Mouse (Mus musculus) hindbrain, embryonic 15.5 days (tissue): Measurements from ENCODE around the gene Cnih3. TPM values are rescaled to one million over a fixed set of nuclear protein-coding genes. Genes with fewer than 3 reads are reported as not detected.

Source experiments
- ATAC-seq: fragments of 200-750 bp; cut with Nextera tagmentation; 2 replicates; pipeline ENCODE4 v1.8.0; 2017; ENCODE audit warnings: low read depth, moderate number of reproducible peaks, moderate TSS enrichment; ENCODE audit not compliant: low FRiP score
- H3K27ac ChIP-seq: fragments of 300-500 bp; sonication (generic); replicated peaks from 2 replicates; pipeline ENCODE4 v1.5.1; 2015; ENCODE audit warnings: mild to moderate bottlenecking, inconsistent platforms
- H3K27me3 ChIP-seq: fragments of 300-500 bp; sonication (generic); 2 replicates; pipeline ENCODE4 v1.6.1; 2015; ENCODE audit warnings: control low read depth, inconsistent platforms
- H3K36me3 ChIP-seq: fragments of 300-500 bp; sonication (generic); 2 replicates; pipeline ENCODE4 v1.6.1; 2015; ENCODE audit warnings: control low read depth, inconsistent platforms
- H3K4me1 ChIP-seq: fragments of 300-500 bp; sonication (generic); replicated peaks from 2 replicates; pipeline ENCODE4 v1.6.1; 2015; ENCODE audit warnings: control low read depth, inconsistent platforms
- H3K4me2 ChIP-seq: fragments of 300-500 bp; sonication (generic); 2 replicates; pipeline ENCODE4 v1.6.1; 2015; ENCODE audit warnings: moderate library complexity, mild to moderate bottlenecking, inconsistent platforms
- H3K4me3 ChIP-seq: fragments of 300-500 bp; sonication (generic); 2 replicates; pipeline ENCODE4 v1.5.1; 2015; ENCODE audit warnings: mild to moderate bottlenecking, inconsistent platforms
- H3K9ac ChIP-seq: fragments of 300-500 bp; sonication (generic); 2 replicates; pipeline ENCODE4 v1.6.1; 2015; ENCODE audit warnings: inconsistent platforms
- H3K9me3 ChIP-seq: fragments of 300-500 bp; sonication (generic); 2 replicates; pipeline ENCODE4 v1.6.1; 2016; ENCODE audit warnings: control low read depth, inconsistent platforms
- whole genome bisulfite sequencing: fragments of 180-500 bp; shearing (Covaris S2); methylation state at CpG from one replicate; pipeline ENCODE4 v1.1.7; 2015; 5-methylcytosine and 5-hydroxymethylcytosine counted together
- polyA plus RNA-seq: library from polyadenylated mRNA; unstranded; fragments of >200 nt; fragmentation: Nextera tagmentation; extraction: Ambion mirVana; gene quantifications from 2 replicates; pipeline ENCODE4 v1.2.1, GENCODE M21; 2015

Cnih3 gene
- polyA plus RNA-seq, 1 experiment from 2014 or later, result 14.1 TPM

DNA sequence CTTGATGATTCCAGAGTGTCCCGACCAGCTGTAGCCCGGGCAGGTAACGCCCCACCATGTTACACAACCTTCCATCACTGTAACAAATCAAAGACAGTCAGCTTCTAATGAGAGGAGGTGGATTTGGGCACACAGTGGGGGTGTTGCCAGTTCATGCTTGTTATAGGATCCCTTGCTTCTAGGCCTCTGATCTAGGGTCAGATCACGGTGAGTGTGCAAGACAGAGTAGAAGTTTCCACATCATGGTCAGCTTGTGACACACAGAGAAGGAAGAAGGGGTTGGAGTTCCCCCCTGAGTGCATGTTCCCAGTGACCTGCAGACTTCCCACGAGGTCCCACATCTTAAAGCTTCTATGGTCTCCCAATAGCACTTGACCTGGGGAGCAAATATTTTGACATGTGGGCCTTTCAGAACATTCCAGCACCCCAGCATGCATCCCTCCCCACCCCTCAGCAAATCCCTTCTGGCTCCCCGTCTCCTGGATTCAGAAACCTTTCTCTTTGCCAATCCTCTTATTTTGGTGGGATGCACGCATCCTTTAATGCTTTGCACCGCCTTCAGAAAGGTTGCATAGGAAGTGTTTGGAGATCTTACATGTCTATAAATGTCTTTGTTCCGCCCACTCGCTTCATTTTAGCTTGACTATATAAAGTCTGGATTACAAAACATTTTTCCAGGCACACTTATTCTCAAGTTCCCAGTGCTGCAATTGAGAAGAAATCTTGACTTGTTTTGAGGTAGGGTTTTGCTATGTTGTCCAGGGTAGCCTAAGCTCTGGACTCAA lies 24.6 kb upstream of the Cnih3 start:
- no peak for ATAC-seq
- H3K4me1 ChIP-seq, result no peaks in the 10 kb centered on the region
- no peaks in the 10 kb centered on the region for H3K36me3 ChIP-seq
- H3K4me3 ChIP-seq, result no peak overlapping the region
- no peak overlapping the region for H3K27ac ChIP-seq
- no peak overlapping the region for H3K4me2 ChIP-seq
- no peaks in the 10 kb centered on the region for H3K27me3 ChIP-seq
- H3K9ac ChIP-seq, result no peak overlapping the region
- WGBS, result 89% methylated on average over 10 of the region's 10 CpGs
- H3K9me3 ChIP-seq, result no peaks in the 10 kb centered on the region

DNA sequence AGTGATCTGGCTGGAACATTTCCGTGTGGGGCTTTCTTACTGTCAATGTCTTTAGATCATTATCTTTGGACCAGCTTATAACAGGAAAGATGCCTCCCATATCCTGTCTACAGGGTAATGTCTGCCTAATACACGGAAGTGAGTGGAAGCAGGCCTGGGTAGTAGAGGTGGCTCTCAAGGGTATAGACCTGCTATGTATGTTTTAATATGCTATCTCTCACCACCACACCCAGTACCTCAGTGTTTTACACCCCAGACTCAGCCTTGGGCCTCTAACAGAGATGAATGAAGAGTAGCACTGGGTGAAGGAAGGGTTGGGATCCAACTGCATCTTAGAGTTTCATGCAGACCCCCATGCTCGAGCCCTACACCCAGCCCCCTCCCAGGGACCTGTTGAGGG lies 23.3 kb upstream of the Cnih3 start:
- Histone ChIP-seq H3K4me3 (no peak overlapping the region), H3K27me3 (no peaks in the 10 kb centered on the region), H3K27ac (no peak overlapping the region), H3K36me3 (no peaks in the 10 kb centered on the region), H3K9me3 (no peaks in the 10 kb centered on the region), H3K4me1 (no peaks in the 10 kb centered on the region), H3K9ac (no peak overlapping the region), H3K4me2 (no peak overlapping the region)
- 82% methylated on average over 3 of the region's 3 CpGs for whole genome bisulfite sequencing
- ATAC-seq, result no peak

DNA sequence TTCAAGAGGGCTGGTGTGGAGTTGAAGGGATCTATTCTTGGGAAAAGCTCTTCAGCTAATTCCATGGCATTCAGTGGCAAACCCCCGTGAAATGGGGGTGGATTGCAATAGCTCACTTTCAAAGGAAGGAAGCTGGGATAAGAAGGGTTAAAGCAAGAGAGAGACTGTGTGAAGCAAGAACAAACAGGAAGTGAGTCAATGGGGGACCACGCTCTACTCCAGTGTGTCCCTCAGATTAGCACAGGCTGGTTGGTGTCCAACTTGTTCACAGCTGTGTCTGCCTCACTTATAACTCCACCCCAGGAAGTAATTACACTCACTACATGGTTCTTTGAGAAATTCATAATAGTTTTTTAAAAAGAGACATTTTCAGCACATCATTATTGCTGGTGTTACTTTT lies 19.8 kb upstream of the Cnih3 start:
- no peaks in the 10 kb centered on the region for H3K4me1 ChIP-seq
- H3K9ac ChIP-seq, result no peak overlapping the region
- no peak overlapping the region for H3K27ac ChIP-seq
- no peaks in the 10 kb centered on the region for H3K36me3 ChIP-seq
- no peak for ATAC-seq
- no peak overlapping the region for H3K4me2 ChIP-seq
- H3K27me3 ChIP-seq, result no peaks in the 10 kb centered on the region
- H3K4me3 ChIP-seq, result no peak overlapping the region
- H3K9me3 ChIP-seq, result no peaks in the 10 kb centered on the region
- 58% methylated on average over 2 of the region's 2 CpGs for WGBS

DNA sequence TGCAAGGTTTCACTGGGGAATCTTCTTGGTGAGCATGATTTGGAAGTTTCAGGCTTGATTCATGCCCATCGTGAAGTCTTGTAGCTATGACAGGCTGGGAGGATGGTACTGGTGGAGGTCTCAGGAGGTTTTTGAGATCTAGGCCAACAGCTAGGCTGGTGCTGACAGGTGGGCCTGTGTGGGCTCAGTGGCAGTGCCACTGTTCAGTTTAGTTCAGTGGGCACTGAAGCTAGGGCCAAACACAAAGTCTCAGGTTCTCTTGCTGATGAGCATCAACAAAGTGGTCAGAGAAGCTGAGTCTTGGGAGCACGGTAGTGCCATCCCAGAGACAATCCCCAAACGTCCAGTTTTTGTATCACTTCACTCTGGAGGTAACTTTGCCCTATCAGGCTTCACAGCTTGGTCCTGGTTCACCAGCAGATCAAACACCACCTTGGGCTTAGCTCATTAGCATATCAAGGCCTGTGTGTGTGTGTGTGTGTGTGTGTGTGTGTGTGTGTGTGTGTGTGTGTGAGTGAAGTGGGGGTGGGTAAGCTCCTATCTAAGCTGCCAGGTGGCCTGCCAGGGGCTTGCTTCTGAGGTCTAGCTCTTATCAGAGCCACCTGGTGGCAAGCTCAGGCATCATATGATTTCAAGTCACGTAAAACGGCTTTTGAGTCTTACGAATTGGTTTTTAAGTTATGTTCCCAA lies 18.0 kb upstream of the Cnih3 start:
- no peak for ATAC-seq
- H3K36me3 ChIP-seq, result no peaks in the 10 kb centered on the region
- H3K27ac ChIP-seq, result no peak overlapping the region
- H3K9ac ChIP-seq, result no peak overlapping the region
- H3K27me3 ChIP-seq, result no peaks in the 10 kb centered on the region
- WGBS, result 89% methylated on average over 6 of the region's 6 CpGs
- no peak overlapping the region for H3K4me2 ChIP-seq
- H3K4me1 ChIP-seq, result no peaks in the 10 kb centered on the region
- H3K4me3 ChIP-seq, result no peak overlapping the region
- H3K9me3 ChIP-seq, result no peaks in the 10 kb centered on the region

DNA sequence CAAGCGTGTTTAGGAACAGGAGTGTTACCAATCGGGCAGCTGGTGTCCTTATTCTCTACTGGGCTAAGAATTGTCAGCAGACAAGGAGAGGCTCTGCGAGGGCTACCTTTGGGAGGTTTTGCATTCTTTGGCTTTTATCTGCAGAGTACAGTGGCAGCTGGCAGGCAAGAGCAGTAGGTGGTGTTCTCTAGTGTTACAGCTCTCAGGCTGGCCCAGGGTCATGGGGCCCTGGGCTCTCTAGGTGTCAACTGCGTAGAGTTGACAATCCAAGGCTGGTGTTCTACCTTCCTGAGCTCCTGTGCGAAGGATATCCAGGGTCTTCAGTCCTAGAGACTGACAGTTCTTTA lies 17.4 kb upstream of the Cnih3 start:
- no peaks in the 10 kb centered on the region for H3K36me3 ChIP-seq
- H3K27ac ChIP-seq, result no peak overlapping the region
- H3K4me2 ChIP-seq, result no peak overlapping the region
- 89% methylated on average over 5 of the region's 5 CpGs for WGBS
- H3K4me3 ChIP-seq, result no peak overlapping the region
- no peak overlapping the region for H3K9ac ChIP-seq
- no peaks in the 10 kb centered on the region for H3K27me3 ChIP-seq
- H3K9me3 ChIP-seq, result no peaks in the 10 kb centered on the region
- H3K4me1 ChIP-seq, result no peaks in the 10 kb centered on the region
- no peak for ATAC-seq

DNA sequence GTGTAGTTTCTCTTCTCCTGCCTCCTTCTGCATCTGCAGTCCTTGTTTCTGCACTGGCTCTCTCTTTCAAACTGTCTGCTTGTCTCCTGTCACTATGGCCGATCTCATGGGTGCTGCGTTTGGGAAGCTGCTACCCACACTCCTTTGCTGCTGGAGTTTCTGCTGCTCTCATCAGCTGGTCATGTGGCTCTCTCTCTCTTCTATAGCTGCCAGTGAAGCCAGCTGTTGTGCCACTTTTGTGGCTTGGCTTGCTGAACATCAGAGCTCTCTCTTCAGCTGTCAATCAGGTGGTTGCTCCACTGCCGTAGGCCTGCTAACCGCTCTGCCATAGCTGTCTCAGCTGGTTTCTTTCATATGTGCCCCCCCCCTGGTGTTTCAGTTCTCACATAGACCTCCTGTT lies 17.0 kb upstream of the Cnih3 start:
- ATAC-seq, result no peak
- Histone ChIP-seq H3K27ac (no peak overlapping the region), H3K4me3 (no peak overlapping the region), H3K9me3 (no peaks in the 10 kb centered on the region), H3K27me3 (no peaks in the 10 kb centered on the region), H3K4me2 (no peak overlapping the region), H3K36me3 (no peaks in the 10 kb centered on the region), H3K4me1 (no peaks in the 10 kb centered on the region), H3K9ac (no peak overlapping the region)
- 89% methylated on average over 4 of the region's 4 CpGs for WGBS

DNA sequence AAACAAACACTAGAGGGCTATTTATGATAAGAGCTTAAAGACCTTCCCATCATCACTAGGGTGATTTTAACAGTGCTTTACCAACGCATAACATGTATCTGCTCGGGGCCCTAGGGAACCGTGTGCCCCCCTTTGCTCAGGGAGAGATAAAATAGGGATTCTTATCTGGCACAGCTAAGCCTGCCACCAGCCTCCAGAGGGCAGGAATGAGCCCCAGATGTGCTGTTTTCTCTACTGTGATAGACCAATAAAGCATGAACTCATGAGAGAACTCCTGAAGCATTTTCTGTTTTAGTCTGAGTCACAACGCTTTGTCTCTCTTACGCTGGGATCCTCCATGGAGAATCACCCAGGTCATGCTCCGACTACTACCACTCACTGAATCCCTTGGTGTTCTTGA lies 15.6 kb upstream of the Cnih3 start:
- no peaks in the 10 kb centered on the region for H3K36me3 ChIP-seq
- no peaks in the 10 kb centered on the region for H3K4me1 ChIP-seq
- H3K9me3 ChIP-seq, result no peaks in the 10 kb centered on the region
- ATAC-seq, result no peak
- H3K27me3 ChIP-seq, result no peaks in the 10 kb centered on the region
- WGBS, result 88% methylated on average over 6 of the region's 6 CpGs
- H3K9ac ChIP-seq, result no peak overlapping the region
- H3K4me2 ChIP-seq, result no peak overlapping the region
- H3K27ac ChIP-seq, result no peak overlapping the region
- H3K4me3 ChIP-seq, result no peak overlapping the region

DNA sequence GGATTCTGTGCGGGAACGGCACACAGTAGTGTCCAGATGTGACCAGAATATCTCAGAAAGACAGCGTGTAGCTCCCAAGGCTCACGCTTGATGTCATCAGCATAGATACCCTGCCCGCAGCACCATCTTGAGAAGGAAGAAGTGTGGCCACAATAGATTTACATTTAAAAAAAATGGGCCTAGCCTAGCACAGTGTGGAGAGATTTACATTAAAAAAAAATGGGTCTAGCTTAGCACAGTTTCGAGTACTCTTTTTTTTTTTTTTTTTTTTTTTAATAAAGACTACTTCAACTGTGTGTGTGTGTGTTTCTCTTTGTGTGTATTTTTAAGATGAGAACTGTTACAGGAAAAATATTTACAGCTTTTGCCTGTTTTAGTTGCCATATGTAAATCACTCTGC lies 13.3 kb upstream of the Cnih3 start:
- WGBS, result 79% methylated on average over 6 of the region's 6 CpGs
- no peak overlapping the region for H3K27ac ChIP-seq
- no peak for ATAC-seq
- H3K36me3 ChIP-seq, result no peaks in the 10 kb centered on the region
- no peak overlapping the region for H3K9ac ChIP-seq
- no peaks in the 10 kb centered on the region for H3K27me3 ChIP-seq
- H3K9me3 ChIP-seq, result no peaks in the 10 kb centered on the region
- H3K4me2 ChIP-seq, result no peak overlapping the region
- no peak overlapping the region for H3K4me3 ChIP-seq
- no peaks in the 10 kb centered on the region for H3K4me1 ChIP-seq

DNA sequence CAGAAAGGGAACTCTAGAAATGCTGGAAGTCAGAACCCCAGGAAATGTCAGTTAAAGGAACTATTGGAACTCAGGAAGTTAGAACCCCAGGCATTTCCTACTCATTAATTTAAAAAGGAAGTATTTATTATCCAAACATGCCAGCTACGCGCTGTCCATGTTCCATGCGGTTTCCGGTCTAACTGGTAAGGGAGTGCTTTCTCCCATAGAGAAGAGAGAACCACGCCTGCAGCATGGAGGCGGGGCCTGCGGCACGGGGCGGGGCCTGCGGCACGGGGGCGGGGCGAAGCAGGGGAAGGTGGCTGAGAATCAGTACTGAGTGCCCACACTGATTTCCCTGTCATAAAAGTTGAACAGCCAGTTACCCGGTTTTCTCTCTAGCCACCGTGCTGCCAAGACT lies 6.9 kb upstream of the Cnih3 start:
- ATAC-seq, result no peak
- Histone ChIP-seq H3K36me3 (no peaks in the 10 kb centered on the region), H3K9ac (no peak overlapping the region), H3K4me1 (no peaks in the 10 kb centered on the region), H3K27ac (no peak overlapping the region), H3K4me3 (no peak overlapping the region), H3K4me2 (no peak overlapping the region), H3K27me3 (peaks cover under 1% of the 10 kb centered on the region; the same call in 1 of the 2 replicates), H3K9me3 (no peaks in the 10 kb centered on the region)
- 42% methylated on average over 15 of the region's 15 CpGs for WGBS

DNA sequence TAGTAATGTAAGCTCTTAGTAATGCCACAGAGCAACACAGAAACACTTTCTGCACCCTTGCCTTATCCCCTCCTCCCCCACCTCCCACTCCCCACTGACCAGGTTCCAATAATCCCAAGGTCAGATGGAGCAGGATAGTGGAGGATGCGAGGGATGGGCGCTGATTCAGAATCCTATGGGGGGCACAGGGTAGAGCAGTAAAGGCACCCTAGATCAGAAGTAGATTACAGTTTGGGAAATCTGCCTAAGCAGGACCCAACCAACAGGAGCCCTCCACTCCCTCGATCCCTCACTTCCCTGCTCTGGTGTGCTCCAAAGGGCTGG lies 423 bp upstream of the Cnih3 start:
- H3K4me1 ChIP-seq, result peaks cover 22% of the 10 kb centered on the region
- ATAC-seq, result no peak
- H3K4me3 ChIP-seq, result peak overlapping the region; percentile 61
- peak overlapping the region; percentile 51 for H3K9ac ChIP-seq
- peak overlapping the region; percentile 99 for H3K4me2 ChIP-seq
- 15% methylated on average over 3 of the region's 3 CpGs for WGBS
- no peaks in the 10 kb centered on the region for H3K9me3 ChIP-seq
- H3K27me3 ChIP-seq, result peaks cover 27% of the 10 kb centered on the region
- H3K36me3 ChIP-seq, result no peaks in the 10 kb centered on the region
- H3K27ac ChIP-seq, result no peak overlapping the region

DNA sequence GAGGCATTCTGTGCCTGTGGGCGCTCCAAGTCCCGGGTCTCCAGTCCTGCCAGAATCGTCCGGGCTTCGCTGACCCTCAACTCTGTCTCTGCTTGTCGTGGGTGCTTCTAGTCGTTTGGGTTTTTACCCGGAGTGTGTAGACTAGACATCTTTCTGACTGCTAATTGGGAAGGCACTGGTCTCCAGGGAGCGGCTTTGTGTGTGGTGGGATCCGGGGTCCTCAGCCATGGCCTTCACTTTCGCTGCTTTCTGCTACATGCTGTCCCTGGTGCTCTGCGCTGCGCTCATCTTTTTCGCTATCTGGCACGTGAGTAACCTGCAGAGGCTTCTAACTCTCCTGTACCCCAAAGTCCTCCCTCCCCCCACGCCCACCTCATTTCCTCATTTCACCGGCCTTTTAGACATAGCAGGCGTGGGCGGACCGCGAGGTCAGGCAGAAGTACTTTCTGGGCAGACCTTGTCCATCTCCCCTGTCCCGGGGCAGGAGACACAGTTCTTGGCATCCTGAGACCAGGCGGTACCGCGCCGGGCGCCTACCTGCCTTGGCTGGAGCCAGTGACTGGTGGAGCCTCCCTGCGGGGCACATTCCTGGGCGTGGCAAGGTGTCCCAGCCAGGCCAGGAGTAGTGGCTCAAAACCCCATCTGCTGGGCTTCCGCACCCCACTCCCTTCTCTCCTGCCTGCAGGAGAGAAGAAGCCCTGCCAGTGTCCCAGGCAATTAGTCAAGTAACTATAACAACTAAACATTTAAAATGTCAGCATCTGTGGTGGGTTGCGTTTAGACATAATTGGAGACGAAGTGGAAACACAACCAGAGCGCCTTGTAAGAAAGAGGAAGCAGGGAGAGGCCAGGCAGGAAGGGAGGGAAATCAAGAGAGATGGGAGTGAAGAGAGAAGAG lies 1.0 kb downstream of the Cnih3 start:
- peak; percentile 32; the same call in 1 of the 2 replicates for ATAC-seq
- no peak overlapping the region for H3K27ac ChIP-seq

DNA sequence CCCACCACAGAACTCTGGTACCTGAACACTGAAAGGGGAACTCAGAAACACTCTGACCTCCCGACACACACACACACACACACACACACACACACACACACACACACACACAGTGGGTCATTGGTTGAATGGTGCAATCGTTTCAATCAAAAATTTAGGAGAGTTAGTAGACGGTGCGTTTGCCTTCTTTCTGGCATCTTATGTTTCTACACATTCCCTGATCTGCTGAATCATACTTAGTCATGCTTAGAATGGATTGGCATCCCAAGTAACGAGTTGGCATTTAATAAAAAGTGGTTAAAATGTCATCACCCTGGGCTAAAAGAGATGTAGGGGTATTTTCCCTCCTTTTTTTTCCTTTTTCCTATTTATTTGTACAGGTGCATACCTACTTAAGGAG lies 3.3 kb downstream of the Cnih3 start:
- 93% methylated on average over 5 of the region's 5 CpGs for WGBS
- H3K27me3 ChIP-seq, result peaks cover 25% of the 10 kb centered on the region

More for the DNA sequence above, 1.0 kb downstream of the Cnih3 start:
- WGBS, result 4% methylated on average over 33 of the region's 33 CpGs
- H3K4me2 ChIP-seq, result peak overlapping the region; percentile 99
- peaks cover 22% of the 10 kb centered on the region for H3K4me1 ChIP-seq
- H3K36me3 ChIP-seq, result no peaks in the 10 kb centered on the region
- H3K9me3 ChIP-seq, result no peaks in the 10 kb centered on the region
- H3K27me3 ChIP-seq, result peaks cover 27% of the 10 kb centered on the region
- peak overlapping the region; percentile 61 for H3K4me3 ChIP-seq
- peak overlapping the region; percentile 51 for H3K9ac ChIP-seq

More for the DNA sequence above, 3.3 kb downstream of the Cnih3 start:
- no peak for ATAC-seq
- Histone ChIP-seq H3K9ac (no peak overlapping the region), H3K4me2 (no peak overlapping the region), H3K36me3 (no peaks in the 10 kb centered on the region), H3K4me3 (no peak overlapping the region), H3K4me1 (peaks cover 22% of the 10 kb centered on the region), H3K9me3 (no peaks in the 10 kb centered on the region), H3K27ac (no peak overlapping the region)
